Mouse (Mus musculus) bone marrow, adult 2 months (tissue): ENCODE data around the gene Cpne8.
"Not testable (repeated sequence)": the region's sequence is repeated elsewhere in the genome, so short reads cannot be mapped to it uniquely, and the experiment has no call there.

Source experiments
- CTCF ChIP-seq: fragments of 200-500 bp; IDR thresholded peaks from 2 replicates; pipeline ENCODE4 v1.5.1; 2011; ENCODE audit warnings: low read length, control low read depth; ENCODE audit not compliant: control insufficient read depth, insufficient read depth
- POLR2A ChIP-seq: fragments of 200-500 bp; IDR thresholded peaks from 2 replicates; pipeline ENCODE4 v1.6.1; 2011; ENCODE audit warnings: low read depth, mild to moderate bottlenecking, control low read depth, low read length, borderline replicate concordance; ENCODE audit not compliant: control insufficient read depth

DNA sequence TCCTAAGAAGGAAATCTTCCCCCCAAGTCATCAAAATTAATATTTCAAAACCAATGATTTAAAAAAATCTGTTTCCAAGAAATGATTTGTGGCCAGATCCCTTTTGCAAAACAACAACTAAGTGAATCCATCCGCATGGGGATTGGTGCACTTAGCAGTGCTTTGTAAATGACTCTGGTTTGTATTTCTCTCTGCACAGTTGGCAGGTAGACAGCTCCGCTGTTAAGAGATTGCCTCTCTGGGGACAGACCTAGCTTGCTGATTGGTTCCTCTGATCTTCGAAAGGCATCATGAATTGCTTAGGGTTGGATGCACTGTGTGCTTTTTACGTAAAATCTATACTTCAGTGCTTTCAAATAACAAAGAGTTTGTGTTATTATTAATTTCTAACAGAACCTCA is 68.5 kb downstream of the Cpne8 start:
- TF ChIP-seq CTCF, POLR2A: not testable (repeated sequence)
